Mouse (Mus musculus) forebrain, postnatal 0 days (tissue): ENCODE measurements around the gene Dtx2. TPM values are rescaled to one million over a fixed set of nuclear protein-coding genes. Genes with fewer than 3 reads are reported as not detected.

ENCODE experiments used
- ATAC-seq: fragments of 200-750 bp; cut with Nextera tagmentation; 2 replicates; pipeline ENCODE4 v1.8.0; 2017; ENCODE audit warnings: mild to moderate bottlenecking, moderate library complexity
- DNase-seq: peaks from one replicate; pipeline ENCODE4 v3.0.0-alpha.2; 2015
- H3K27ac ChIP-seq: fragments of 300-500 bp; sonication (generic); 2 replicates; pipeline ENCODE4 v1.5.1; 2014; ENCODE audit warnings: low read depth, mild to moderate bottlenecking, antibody characterized with exemption, low read length, moderate library complexity, mixed read lengths
- H3K27me3 ChIP-seq: fragments of 300-500 bp; sonication (generic); 2 replicates; pipeline ENCODE4 v1.6.1; 2014; ENCODE audit warnings: mild to moderate bottlenecking, low read length, mixed read lengths; ENCODE audit not compliant: insufficient read depth
- H3K36me3 ChIP-seq: fragments of 300-500 bp; sonication (generic); 2 replicates; pipeline ENCODE4 v1.6.1; 2014; ENCODE audit warnings: mild to moderate bottlenecking, moderate library complexity; ENCODE audit not compliant: insufficient read depth
- H3K4me1 ChIP-seq: fragments of 300-500 bp; sonication (generic); 2 replicates; pipeline ENCODE4 v1.6.1; 2014; ENCODE audit warnings: antibody characterized with exemption; ENCODE audit not compliant: insufficient read depth
- H3K4me2 ChIP-seq: fragments of 300-500 bp; sonication (generic); 2 replicates; pipeline ENCODE4 v1.6.1; 2014; ENCODE audit warnings: low read depth, mild to moderate bottlenecking, moderate library complexity
- H3K4me3 ChIP-seq: fragments of 300-500 bp; sonication (generic); 2 replicates; pipeline ENCODE4 v1.5.1; 2014; ENCODE audit warnings: low read depth, low read length, mixed read lengths
- H3K9ac ChIP-seq: fragments of 300-500 bp; sonication (generic); 2 replicates; pipeline ENCODE4 v1.6.1; 2014; ENCODE audit warnings: mild to moderate bottlenecking
- H3K9me3 ChIP-seq: fragments of 300-500 bp; sonication (generic); 2 replicates; pipeline ENCODE4 v1.6.1; 2016; ENCODE audit warnings: low read length
- CTCF ChIP-seq: sonication (generic); IDR thresholded peaks from 2 replicates; pipeline ENCODE4 v1.5.1; 2016; ENCODE audit warnings: antibody characterized with exemption, control low read depth, low read depth
- WGBS: fragments of 180-500 bp; shearing (Covaris S2); extraction: QIAGEN DNeasy Blood & Tissue Kit; methylation state at CpG from one replicate; pipeline ENCODE4 v1.1.7; 2014; 5-methylcytosine and 5-hydroxymethylcytosine counted together
- polyA plus RNA-seq: library from polyadenylated mRNA; unstranded; fragments of >200 nt; fragmentation: Nextera tagmentation; extraction: Ambion mirVana; gene quantifications from 2 replicates; pipeline ENCODE4 v1.2.1, GENCODE M21; 2015
- total RNA-seq: library from RNA; depleted of rRNA; stranded (reverse); fragments of >200 nt; gene quantifications from 2 replicates; pipeline ENCODE4 v1.2.3, GENCODE M21; 2014; rRNA removed

Gene Dtx2
- total and polyA plus RNA-seq, 2 experiments from 2014 or later, result 17.6 to 25.3 TPM

DNA sequence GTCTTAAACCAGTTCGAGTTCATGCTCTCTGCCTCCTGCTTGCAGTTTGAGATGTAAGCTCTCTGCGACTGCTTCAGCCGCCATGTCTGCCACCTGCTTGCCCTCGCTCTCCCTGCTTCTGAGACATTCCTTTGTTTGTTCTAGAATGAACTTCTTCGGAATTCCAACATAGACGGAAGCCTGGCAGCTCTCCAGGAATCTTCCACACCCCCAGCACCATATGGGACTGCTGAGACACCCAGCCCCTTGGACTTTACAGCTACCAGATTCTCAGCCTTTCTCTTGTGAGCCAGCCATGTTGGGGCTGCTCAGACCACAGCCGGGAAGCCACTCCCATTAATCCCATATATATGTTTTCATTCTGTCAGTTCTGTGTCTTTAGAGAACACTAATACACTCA lies 81.7 kb downstream of the Dtx2 start:
- WGBS, result 28% methylated on average over 7 of the region's 7 CpGs
- Histone ChIP-seq H3K4me2 (no peak overlapping the region), H3K9ac (no peak overlapping the region), H3K4me3 (no peak overlapping the region), H3K27ac (peak overlapping the region; percentile 40; the same call in 1 of the 2 replicates), H3K4me1 (0 out of 2 replicates have a peak, but pooled peaks cover 5% of the 10 kb centered on the region), H3K36me3 (no peaks in the 10 kb centered on the region), H3K9me3 (no peaks in the 10 kb centered on the region), H3K27me3 (no peaks in the 10 kb centered on the region; the same call in 1 of the 2 replicates)
- peak; percentile 34; the same call in 1 of the 2 replicates for ATAC-seq
- TF ChIP-seq CTCF, result no peak
- DNase-seq, result peak; percentile 49

DNA sequence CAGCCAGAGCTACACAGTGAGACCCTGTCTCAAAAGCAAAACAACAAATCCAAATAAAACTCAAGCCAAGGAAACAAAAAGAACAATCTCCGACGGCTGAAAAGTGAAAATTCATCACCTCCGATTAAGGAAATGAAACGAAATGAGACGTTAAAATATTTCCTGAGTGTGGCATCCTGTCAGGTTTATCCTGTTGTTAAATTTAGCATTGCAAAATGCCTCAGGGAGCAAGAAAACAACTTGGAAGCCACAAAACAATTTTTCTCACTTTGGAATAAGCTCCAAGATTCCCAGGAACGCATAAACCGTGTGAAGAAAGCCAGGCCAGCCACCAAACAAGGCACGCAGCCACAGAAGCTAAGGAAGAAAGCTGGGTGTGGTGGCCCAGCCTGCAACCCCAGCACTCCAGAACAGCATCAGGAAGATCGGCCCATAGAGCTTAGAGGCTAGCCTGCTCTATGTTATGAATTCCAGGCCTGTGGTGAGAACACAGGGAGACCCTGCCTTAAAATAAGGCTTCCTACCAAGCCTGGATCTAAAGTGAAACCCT lies 82.5 kb downstream of the Dtx2 start:
- 67% methylated on average over 9 of the region's 9 CpGs for WGBS
- no peaks in the 10 kb centered on the region for H3K36me3 ChIP-seq
- H3K4me1 ChIP-seq, result 0 out of 2 replicates have a peak, but pooled peaks cover 5% of the 10 kb centered on the region
- DNase-seq (no peak), ATAC-seq (no peak)
- no peak overlapping the region for H3K27ac ChIP-seq
- H3K4me3 ChIP-seq, result no peak overlapping the region
- no peaks in the 10 kb centered on the region for H3K9me3 ChIP-seq
- H3K4me2 ChIP-seq, result no peak overlapping the region
- no peak overlapping the region for H3K9ac ChIP-seq
- TF ChIP-seq CTCF, result no peak
- no peaks in the 10 kb centered on the region; the same call in 1 of the 2 replicates for H3K27me3 ChIP-seq

DNA sequence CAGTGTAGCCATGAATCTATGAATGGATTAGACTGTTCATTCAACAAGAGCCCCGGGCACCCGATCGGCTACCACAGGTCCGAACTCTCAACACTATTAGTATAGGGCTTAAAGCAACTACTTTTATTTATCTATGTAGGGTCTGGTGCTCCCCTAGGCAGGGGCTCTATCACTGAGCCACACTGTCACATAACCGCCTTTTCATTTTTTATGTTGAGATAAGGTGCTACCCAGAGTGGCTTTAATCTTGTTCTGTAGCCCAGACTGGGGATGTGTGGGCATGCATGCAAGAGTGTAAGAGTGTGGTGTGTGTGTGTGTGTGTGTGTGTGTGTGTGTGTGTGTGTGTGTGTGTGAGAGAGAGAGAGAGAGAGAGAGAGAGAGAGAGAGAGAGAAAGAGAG lies 83.5 kb downstream of the Dtx2 start:
- ATAC-seq, result no peak
- Histone ChIP-seq H3K4me3 (no peak overlapping the region), H3K4me1 (0 out of 2 replicates have a peak, but pooled peaks cover 5% of the 10 kb centered on the region), H3K9me3 (no peaks in the 10 kb centered on the region), H3K27ac (no peak overlapping the region), H3K9ac (no peak overlapping the region), H3K4me2 (no peak overlapping the region), H3K36me3 (no peaks in the 10 kb centered on the region), H3K27me3 (no peaks in the 10 kb centered on the region)
- 96% methylated on average over 5 of the region's 5 CpGs for WGBS
- TF ChIP-seq CTCF, result no peak
- no peak for DNase-seq

GRCm38 (mm10) chr5:136082345-136082744 lies 87.7 kb downstream of the Dtx2 start:
- H3K27me3 ChIP-seq, result 0 out of 2 replicates have a peak, but pooled peaks cover 11% of the 10 kb centered on the region
- H3K36me3 ChIP-seq, result no peaks in the 10 kb centered on the region
- H3K27ac ChIP-seq, result no peak overlapping the region
- TF ChIP-seq CTCF, result peak; percentile 42
- no peaks in the 10 kb centered on the region for H3K9me3 ChIP-seq
- DNase-seq, result no peak
- no peak for ATAC-seq
- H3K4me1 ChIP-seq, result peaks cover 3% of the 10 kb centered on the region; the same call in 1 of the 2 replicates
- WGBS, result 75% methylated on average over 4 of the region's 4 CpGs
- H3K9ac ChIP-seq, result no peak overlapping the region
- H3K4me3 ChIP-seq, result no peak overlapping the region
- no peak overlapping the region for H3K4me2 ChIP-seq

Other genes with a start within 250 kb of the Dtx2 start
- gene Styxl1, start 216.4 kb upstream of the Dtx2 start, total RNA-seq, result 0.29 and 0.54 TPM in 2 replicates
- 0.25 and 1.0 TPM in 2 replicates for gene Styxl1, start 216.4 kb upstream of the Dtx2 start, polyA plus RNA-seq
- 115 and 132 TPM in 2 replicates for gene Mdh2, start 216.3 kb upstream of the Dtx2 start, total RNA-seq
- gene Mdh2, start 216.3 kb upstream of the Dtx2 start, polyA plus RNA-seq, result 663 and 665 TPM in 2 replicates
- 60.2 and 70.5 TPM in 2 replicates for gene Srrm3, start 187.9 kb upstream of the Dtx2 start, total RNA-seq
- 39.4 and 44.6 TPM in 2 replicates for gene Srrm3, start 187.9 kb upstream of the Dtx2 start, polyA plus RNA-seq
- 9.8 and 11.5 TPM in 2 replicates for gene Hspb1, start 106.9 kb upstream of the Dtx2 start, total RNA-seq
- gene Hspb1, start 106.9 kb upstream of the Dtx2 start, polyA plus RNA-seq, result 9.2 and 11.2 TPM in 2 replicates
- gene Ywhag, start 60.2 kb upstream of the Dtx2 start, total RNA-seq, result 220 and 286 TPM in 2 replicates
- gene Ywhag, start 60.2 kb upstream of the Dtx2 start, polyA plus RNA-seq, result 603 and 867 TPM in 2 replicates
- 6.5 and 7.0 TPM in 2 replicates for gene Ssc4d, start 20.3 kb upstream of the Dtx2 start, total RNA-seq
- gene Ssc4d, start 20.3 kb upstream of the Dtx2 start, polyA plus RNA-seq, result 2.5 and 4.0 TPM in 2 replicates
- 0.14 TPM in 1 of 2 replicates, not detected in the other for gene Zp3, start 14.7 kb upstream of the Dtx2 start, total RNA-seq
- 0.14 and 0.23 TPM in 2 replicates for gene Zp3, start 14.7 kb upstream of the Dtx2 start, polyA plus RNA-seq
- gene Upk3b, start 43.7 kb downstream of the Dtx2 start, total RNA-seq, result 0.19 TPM in 1 of 2 replicates, not detected in the other
- gene Upk3b, start 43.7 kb downstream of the Dtx2 start, polyA plus RNA-seq, result not detected in 2 replicates
- gene Upk3bl, start 59.7 kb downstream of the Dtx2 start, total RNA-seq, result not detected in 2 replicates
- gene Upk3bl, start 59.7 kb downstream of the Dtx2 start, polyA plus RNA-seq, result not detected in 2 replicates
- 8.5 and 11.5 TPM in 2 replicates for gene Rasa4, start 89.1 kb downstream of the Dtx2 start, total RNA-seq
- gene Rasa4, start 89.1 kb downstream of the Dtx2 start, polyA plus RNA-seq, result 5.8 and 9.0 TPM in 2 replicates
- gene Polr2j, start 121.8 kb downstream of the Dtx2 start, total RNA-seq, result 85.0 and 123 TPM in 2 replicates
- 237 and 318 TPM in 2 replicates for gene Polr2j, start 121.8 kb downstream of the Dtx2 start, polyA plus RNA-seq
- 30.0 and 33.3 TPM in 2 replicates for gene Lrwd1, start 141.3 kb downstream of the Dtx2 start, total RNA-seq
- 18.9 and 19.7 TPM in 2 replicates for gene Lrwd1, start 141.3 kb downstream of the Dtx2 start, polyA plus RNA-seq
- gene Alkbh4, start 141.3 kb downstream of the Dtx2 start, total RNA-seq, result 12.7 and 16.1 TPM in 2 replicates
- gene Alkbh4, start 141.3 kb downstream of the Dtx2 start, polyA plus RNA-seq, result 16.0 and 16.4 TPM in 2 replicates
- gene Orai2, start 175.9 kb downstream of the Dtx2 start, total RNA-seq, result 76.9 and 105 TPM in 2 replicates
- 52.1 and 64.0 TPM in 2 replicates for gene Orai2, start 175.9 kb downstream of the Dtx2 start, polyA plus RNA-seq
- 16.1 and 19.8 TPM in 2 replicates for gene Prkrip1, start 204.2 kb downstream of the Dtx2 start, total RNA-seq
- gene Prkrip1, start 204.2 kb downstream of the Dtx2 start, polyA plus RNA-seq, result 61.3 and 71.3 TPM in 2 replicates